Mouse (Mus musculus) embryonic fibroblast, embryonic 13.5 days (primary cell): ENCODE data around the gene Impad1. TPM values are rescaled to one million over a fixed set of nuclear protein-coding genes. Genes with fewer than 3 reads are reported as not detected.

Source experiments
- H3K27ac ChIP-seq: 2 replicates; pipeline ENCODE4 v1.5.1; 2012; ENCODE audit warnings: low read length, control low read depth, inconsistent platforms; ENCODE audit not compliant: insufficient read depth
- H3K4me1 ChIP-seq: 2 replicates; pipeline ENCODE4 v1.6.1; 2011; ENCODE audit warnings: low read length; ENCODE audit not compliant: control insufficient read depth, insufficient read depth
- H3K4me3 ChIP-seq: 2 replicates; pipeline ENCODE4 v1.5.1; 2011; ENCODE audit warnings: mild to moderate bottlenecking, control low read depth, low read length; ENCODE audit not compliant: insufficient read depth
- CTCF ChIP-seq: IDR thresholded peaks from 2 replicates; pipeline ENCODE4 v1.5.1; 2011; ENCODE audit warnings: mild to moderate bottlenecking, control low read depth, low read length, moderate library complexity, borderline replicate concordance; ENCODE audit not compliant: insufficient read depth
- POLR2A ChIP-seq: IDR thresholded peaks from 2 replicates; pipeline ENCODE4 v1.6.1; 2011; ENCODE audit warnings: low read depth, mild to moderate bottlenecking, control low read depth, low read length, moderate library complexity
- polyA plus RNA-seq: library from polyadenylated mRNA; stranded (reverse); fragments of >200 nt; gene quantifications from 2 replicates; pipeline ENCODE4 v1.2.4, GENCODE M21; 2011; ENCODE audit warnings: low read depth; ENCODE audit not compliant: missing spikeins, insufficient read length

The Impad1 gene
- polyA plus RNA-seq, 1 experiment: 88.0 TPM

- H3K27ac ChIP-seq: no peak overlapping the region
- H3K4me3 ChIP-seq: no peak overlapping the region
- peaks cover 2% of the 10 kb centered on the region; the same call in 1 of the 2 replicates for H3K4me1 ChIP-seq
- TF ChIP-seq CTCF (no peak), POLR2A (no peak)
Observed at GRCm38 (mm10) chr4:4717763-4718347, 75.3 kb downstream of the Impad1 start.
